Mouse (Mus musculus) limb, embryonic 12.5 days (tissue): ENCODE measurements at regions not wholly inside any gene's neighbourhood (a gene's known extent, or its start where the extent isn't known, plus 50 kb on each side); places are given as distances from the start of the nearest gene placed in this dataset.
"Not testable (repeated sequence)": the region's sequence is repeated elsewhere in the genome, so short reads cannot be mapped to it uniquely, and the experiment has no call there.

Experiments
- ATAC-seq: fragments of 200-750 bp; cut with Nextera tagmentation; 2 replicates; pipeline ENCODE4 v1.8.0; 2017; ENCODE audit warnings: low read depth, moderate TSS enrichment; ENCODE audit not compliant: insufficient number of reproducible peaks, insufficient read depth, low FRiP score, low TSS enrichment
- H3K27ac ChIP-seq: fragments of 300-500 bp; sonication (generic); 2 replicates; pipeline ENCODE4 v1.5.1; 2016; ENCODE audit warnings: mild to moderate bottlenecking, moderate library complexity
- H3K27me3 ChIP-seq: fragments of 300-500 bp; sonication (generic); 2 replicates; pipeline ENCODE4 v1.6.1; 2016; ENCODE audit warnings: mild to moderate bottlenecking, moderate library complexity
- H3K36me3 ChIP-seq: fragments of 300-500 bp; sonication (generic); 2 replicates; pipeline ENCODE4 v1.6.1; 2016; ENCODE audit warnings: mild to moderate bottlenecking, moderate library complexity
- H3K4me1 ChIP-seq: fragments of 300-500 bp; sonication (generic); replicated peaks from 2 replicates; pipeline ENCODE4 v1.6.1; 2016
- H3K4me2 ChIP-seq: fragments of 300-500 bp; sonication (generic); 2 replicates; pipeline ENCODE4 v1.6.1; 2016; ENCODE audit warnings: mild to moderate bottlenecking, moderate library complexity
- H3K4me3 ChIP-seq: fragments of 300-500 bp; sonication (generic); replicated peaks from 2 replicates; pipeline ENCODE4 v1.5.1; 2016; ENCODE audit warnings: mild to moderate bottlenecking
- H3K9ac ChIP-seq: fragments of 300-500 bp; sonication (generic); replicated peaks from 2 replicates; pipeline ENCODE4 v1.6.1; 2016; ENCODE audit warnings: mild to moderate bottlenecking, moderate library complexity
- H3K9me3 ChIP-seq: fragments of 300-500 bp; sonication (generic); 2 replicates; pipeline ENCODE4 v1.6.1; 2016; ENCODE audit warnings: mild to moderate bottlenecking, moderate library complexity
- WGBS: fragments of 180-500 bp; shearing (Covaris S2); methylation state at CpG from one replicate; pipeline ENCODE4 v1.1.7; 2016; 5-methylcytosine and 5-hydroxymethylcytosine counted together

DNA sequence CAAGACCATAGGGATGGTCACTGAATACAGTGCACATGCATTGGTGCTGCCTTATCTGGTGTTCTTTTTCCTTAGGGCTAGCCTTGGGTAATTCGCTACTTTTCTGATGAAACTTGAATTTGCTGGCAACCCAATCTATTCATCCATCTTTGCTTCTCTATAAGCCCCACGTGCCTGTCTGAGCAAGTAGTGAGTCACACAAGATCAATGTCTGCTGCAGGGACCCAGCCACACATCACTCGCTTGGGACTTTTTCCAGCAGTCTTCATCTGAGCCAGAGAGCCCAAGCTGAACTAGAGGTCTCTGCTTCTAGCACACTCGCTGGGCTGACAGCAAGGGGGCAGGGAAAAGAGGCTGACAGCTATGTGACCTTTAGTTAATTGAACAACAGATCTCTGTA lies 464.3 kb upstream of the Nmur2 start:
- no peak for ATAC-seq
- no peaks in the 10 kb centered on the region for H3K36me3 ChIP-seq
- 64% methylated on average over 4 of the region's 4 CpGs for WGBS
- no peak overlapping the region for H3K9ac ChIP-seq
- no peak overlapping the region for H3K4me3 ChIP-seq
- H3K9me3 ChIP-seq, result no peaks in the 10 kb centered on the region
- no peaks in the 10 kb centered on the region for H3K27me3 ChIP-seq
- H3K4me2 ChIP-seq, result no peak overlapping the region
- no peaks in the 10 kb centered on the region for H3K4me1 ChIP-seq
- no peak overlapping the region for H3K27ac ChIP-seq

DNA sequence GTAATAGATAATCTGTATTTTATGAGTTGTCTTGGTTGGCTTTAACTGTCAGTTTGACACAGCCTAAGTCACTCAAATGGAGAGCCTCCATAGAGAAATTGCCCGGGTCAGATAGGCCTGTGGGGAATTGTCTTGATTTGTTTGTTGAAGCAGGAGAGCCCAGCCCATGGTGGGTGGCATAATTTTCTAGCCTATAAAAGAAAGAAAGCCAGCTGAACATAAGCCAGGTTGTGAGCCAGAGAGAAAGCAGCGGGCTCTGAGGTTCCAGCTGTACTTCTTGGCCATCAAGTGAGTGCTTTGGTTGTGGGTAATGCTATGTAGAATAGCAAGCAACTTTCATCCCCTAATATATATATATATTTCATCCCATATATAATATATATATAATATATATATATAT lies 474.1 kb upstream of the Nmur2 start:
- 92% methylated on average over 2 of the region's 2 CpGs for WGBS
- H3K4me2 ChIP-seq, result no peak overlapping the region
- H3K27me3 ChIP-seq, result no peaks in the 10 kb centered on the region
- H3K9me3 ChIP-seq, result no peaks in the 10 kb centered on the region
- no peak for ATAC-seq
- no peaks in the 10 kb centered on the region for H3K36me3 ChIP-seq
- H3K4me3 ChIP-seq, result no peak overlapping the region
- no peaks in the 10 kb centered on the region for H3K4me1 ChIP-seq
- no peak overlapping the region for H3K27ac ChIP-seq
- no peak overlapping the region for H3K9ac ChIP-seq

DNA sequence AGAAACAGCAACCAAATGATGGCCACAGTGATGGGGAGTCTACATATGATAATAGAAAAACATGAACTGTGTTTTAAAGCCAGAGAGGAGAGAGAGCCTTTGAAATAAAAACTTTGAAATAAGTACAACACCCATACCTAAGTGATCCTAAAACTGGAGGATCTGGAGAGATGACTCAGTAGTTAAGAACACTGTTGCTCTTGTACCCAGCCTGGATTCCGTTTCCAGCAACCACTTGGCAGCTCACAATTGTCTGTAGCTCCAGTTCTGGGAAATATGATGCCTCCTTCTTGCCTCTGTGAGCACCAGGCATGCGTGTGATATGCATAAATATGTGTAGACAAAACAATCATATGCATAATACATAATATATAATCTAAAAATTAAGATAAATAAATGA lies 477.7 kb upstream of the Nmur2 start:
- no peak overlapping the region for H3K4me2 ChIP-seq
- no peak overlapping the region for H3K27ac ChIP-seq
- no peak overlapping the region for H3K9ac ChIP-seq
- no peak overlapping the region for H3K4me3 ChIP-seq
- WGBS, result 74% methylated on average over 2 of the region's 2 CpGs
- H3K27me3 ChIP-seq, result no peaks in the 10 kb centered on the region
- H3K36me3 ChIP-seq, result no peaks in the 10 kb centered on the region
- no peak for ATAC-seq
- no peaks in the 10 kb centered on the region for H3K4me1 ChIP-seq
- H3K9me3 ChIP-seq, result no peaks in the 10 kb centered on the region

DNA sequence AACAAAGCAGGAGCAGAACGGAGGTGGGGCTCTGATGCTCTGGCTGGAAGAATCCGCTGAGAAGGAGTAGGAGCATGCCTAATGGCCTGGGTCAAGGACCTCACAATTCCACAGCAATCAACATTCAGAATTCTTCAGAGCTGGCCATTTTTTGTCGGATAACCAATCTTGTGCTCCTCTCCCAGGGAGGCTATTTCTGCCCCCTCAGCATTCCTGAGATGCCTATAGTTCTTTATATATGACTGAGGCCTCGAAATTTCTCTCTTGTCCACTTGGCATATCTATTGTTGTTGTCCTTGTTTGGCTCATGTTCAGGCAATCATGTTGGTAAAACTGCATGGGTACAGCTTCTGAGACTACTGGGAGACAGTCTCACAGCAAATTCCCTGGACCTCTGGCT lies 460.5 kb upstream of the Gria1 start:
- Histone ChIP-seq H3K4me3 (no peak overlapping the region), H3K4me1 (no peaks in the 10 kb centered on the region), H3K27me3 (no peaks in the 10 kb centered on the region), H3K27ac (no peak overlapping the region), H3K9me3 (no peaks in the 10 kb centered on the region), H3K9ac (no peak overlapping the region), H3K4me2 (no peak overlapping the region), H3K36me3 (no peaks in the 10 kb centered on the region)
- WGBS, result 72% methylated on average over 4 of the region's 4 CpGs
- ATAC-seq, result no peak

DNA sequence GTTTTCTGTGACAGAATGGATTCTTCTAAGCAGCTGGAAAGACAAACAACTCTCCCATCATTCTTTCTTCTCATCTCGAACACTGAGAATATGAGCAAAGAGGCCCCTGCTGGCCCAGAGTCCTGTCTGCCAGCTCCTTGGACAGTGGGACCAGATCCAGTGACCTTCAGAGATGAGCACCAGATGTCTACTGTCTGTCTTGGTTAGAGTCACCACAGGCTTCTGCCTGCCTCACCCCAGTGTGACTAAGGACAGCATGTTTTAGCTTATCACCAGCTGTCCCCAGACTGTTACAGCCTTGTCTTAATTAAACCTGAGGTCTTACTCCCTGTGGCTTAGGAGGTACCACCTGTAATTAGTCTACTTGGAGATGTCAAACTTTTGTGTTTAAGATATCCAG lies 454.9 kb upstream of the Gria1 start:
- no peaks in the 10 kb centered on the region for H3K36me3 ChIP-seq
- ATAC-seq, result no peak
- H3K27ac ChIP-seq, result no peak overlapping the region
- no peak overlapping the region for H3K9ac ChIP-seq
- H3K4me3 ChIP-seq, result no peak overlapping the region
- no peak overlapping the region for H3K4me2 ChIP-seq
- WGBS, result 89% methylated on average over 1 of the region's 1 CpGs
- H3K4me1 ChIP-seq, result no peaks in the 10 kb centered on the region
- no peaks in the 10 kb centered on the region for H3K9me3 ChIP-seq
- no peaks in the 10 kb centered on the region for H3K27me3 ChIP-seq

DNA sequence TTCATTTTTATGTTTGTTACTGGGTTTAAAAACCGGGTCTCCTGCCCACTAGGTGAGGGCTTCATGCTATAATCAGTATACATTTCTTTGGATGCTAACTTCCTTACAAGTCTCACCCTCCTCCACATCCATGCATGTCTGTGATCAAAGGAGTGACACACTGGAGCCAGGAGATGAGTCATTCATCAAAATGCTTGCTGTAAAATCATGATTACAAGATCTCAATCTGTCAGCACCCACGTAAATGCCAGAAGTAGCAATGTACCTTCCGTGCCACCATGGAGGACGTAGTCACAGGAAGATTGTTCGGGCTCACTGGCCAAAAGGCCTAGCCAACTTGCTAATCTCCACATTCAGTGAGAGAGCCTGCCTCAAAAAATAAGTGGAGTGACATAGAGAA lies 431.2 kb upstream of the Gria1 start:
- Histone ChIP-seq H3K9me3 (no peaks in the 10 kb centered on the region), H3K4me2 (no peak overlapping the region), H3K27ac (no peak overlapping the region), H3K4me1 (no peaks in the 10 kb centered on the region), H3K27me3 (no peaks in the 10 kb centered on the region), H3K36me3 (no peaks in the 10 kb centered on the region), H3K4me3 (no peak overlapping the region), H3K9ac (no peak overlapping the region)
- WGBS, result 73% methylated on average over 5 of the region's 5 CpGs
- no peak for ATAC-seq

DNA sequence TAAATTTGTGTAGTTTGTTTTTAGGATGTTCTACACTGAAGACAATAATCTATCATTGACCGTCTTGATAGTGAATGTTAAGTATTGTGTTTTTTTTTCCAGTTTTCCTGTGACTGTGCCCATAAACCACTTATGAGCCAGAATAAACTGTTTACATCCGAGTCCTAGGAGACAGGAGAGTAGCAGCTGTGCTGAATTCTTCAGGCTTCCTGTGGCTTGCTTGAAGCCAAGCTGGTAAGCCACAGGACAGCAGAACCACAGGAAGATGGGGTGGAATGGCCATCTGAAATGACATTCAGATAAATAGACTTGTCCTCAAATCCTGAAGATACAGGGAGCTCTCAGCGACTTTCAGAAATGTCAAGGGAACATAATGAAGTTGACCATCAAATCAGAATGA lies 428.1 kb upstream of the Gria1 start:
- no peak overlapping the region for H3K9ac ChIP-seq
- no peak for ATAC-seq
- H3K4me3 ChIP-seq, result no peak overlapping the region
- H3K36me3 ChIP-seq, result no peaks in the 10 kb centered on the region
- no peaks in the 10 kb centered on the region for H3K27me3 ChIP-seq
- H3K4me2 ChIP-seq, result no peak overlapping the region
- 74% methylated on average over 3 of the region's 3 CpGs for WGBS
- H3K27ac ChIP-seq, result no peak overlapping the region
- H3K9me3 ChIP-seq, result no peaks in the 10 kb centered on the region
- no peaks in the 10 kb centered on the region for H3K4me1 ChIP-seq

DNA sequence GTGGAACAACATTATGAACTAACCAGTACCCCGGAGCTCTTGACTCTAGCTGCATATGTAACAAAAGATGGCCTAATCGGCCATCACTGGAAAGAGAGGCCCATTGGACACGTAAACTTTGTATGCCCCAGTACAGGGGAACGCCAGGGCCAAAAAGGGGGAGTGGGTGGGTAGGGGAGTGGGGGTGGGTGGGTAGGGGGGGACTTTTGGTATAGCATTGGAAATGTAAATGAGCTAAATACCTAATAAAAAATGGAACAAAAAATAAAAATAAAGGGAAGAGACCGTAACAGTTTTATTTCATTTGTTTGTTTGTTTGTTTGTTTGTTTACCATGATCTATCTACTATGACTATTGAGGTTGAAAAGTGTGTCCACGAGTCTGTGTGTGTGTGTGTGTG lies 417.8 kb upstream of the Gria1 start:
- not testable (repeated sequence) for H3K9me3 ChIP-seq, H3K27ac ChIP-seq, H3K4me3 ChIP-seq, H3K4me2 ChIP-seq, H3K27me3 ChIP-seq, H3K9ac ChIP-seq, H3K36me3 ChIP-seq, H3K4me1 ChIP-seq
- peak; percentile 79; the same call in 1 of the 2 replicates for ATAC-seq
- WGBS, result 90% methylated on average over 4 of the region's 6 CpGs

DNA sequence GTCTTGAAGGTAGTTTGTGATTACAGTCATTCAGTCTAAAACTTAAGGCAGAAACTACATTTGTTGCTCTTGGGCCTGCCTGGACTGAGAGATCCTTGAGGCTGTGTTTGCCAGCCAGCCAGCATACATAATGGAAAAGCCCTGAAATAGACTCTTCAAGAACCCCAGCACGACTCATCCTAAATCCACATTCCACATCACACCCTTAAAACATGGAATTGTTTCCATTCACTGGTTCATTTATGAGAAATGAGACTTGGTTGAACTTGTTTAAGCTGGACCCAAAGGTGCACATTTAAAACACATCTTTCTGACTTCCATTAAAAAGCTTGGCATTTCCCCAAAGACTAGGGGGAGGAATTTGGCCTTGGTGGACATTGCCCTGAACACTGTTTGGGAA lies 407.4 kb upstream of the Gria1 start:
- Histone ChIP-seq H3K9me3 (no peaks in the 10 kb centered on the region), H3K27me3 (no peaks in the 10 kb centered on the region), H3K36me3 (no peaks in the 10 kb centered on the region), H3K4me3 (no peak overlapping the region), H3K4me1 (no peaks in the 10 kb centered on the region), H3K4me2 (no peak overlapping the region), H3K27ac (no peak overlapping the region), H3K9ac (no peak overlapping the region)
- 85% methylated on average over 1 of the region's 1 CpGs for WGBS
- ATAC-seq, result no peak

DNA sequence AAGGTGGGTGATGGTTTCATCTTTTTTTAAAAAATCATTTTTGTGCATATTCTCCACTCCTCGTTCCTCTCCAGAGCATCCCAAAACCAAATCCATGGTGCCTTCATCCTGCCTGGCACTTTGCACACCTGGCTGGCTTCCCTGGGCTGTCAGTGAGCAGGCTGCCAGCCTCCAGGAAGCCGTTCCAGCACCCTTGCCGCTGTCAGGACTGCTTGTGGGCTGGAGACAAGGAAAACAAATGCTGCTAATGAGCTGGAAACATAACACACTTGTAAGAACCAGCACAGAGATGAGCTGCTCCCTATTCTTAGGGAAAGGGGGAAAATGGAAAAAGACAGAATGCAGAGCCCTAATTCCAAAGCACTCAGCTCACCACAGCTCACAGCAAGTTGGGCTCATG lies 383.5 kb upstream of the Gria1 start:
- ATAC-seq, result no peak
- H3K27ac ChIP-seq, result no peak overlapping the region
- no peaks in the 10 kb centered on the region for H3K36me3 ChIP-seq
- H3K27me3 ChIP-seq, result no peaks in the 10 kb centered on the region
- 73% methylated on average over 3 of the region's 3 CpGs for WGBS
- H3K4me3 ChIP-seq, result no peak overlapping the region
- H3K4me2 ChIP-seq, result no peak overlapping the region
- no peaks in the 10 kb centered on the region for H3K9me3 ChIP-seq
- H3K9ac ChIP-seq, result no peak overlapping the region
- H3K4me1 ChIP-seq, result no peaks in the 10 kb centered on the region

DNA sequence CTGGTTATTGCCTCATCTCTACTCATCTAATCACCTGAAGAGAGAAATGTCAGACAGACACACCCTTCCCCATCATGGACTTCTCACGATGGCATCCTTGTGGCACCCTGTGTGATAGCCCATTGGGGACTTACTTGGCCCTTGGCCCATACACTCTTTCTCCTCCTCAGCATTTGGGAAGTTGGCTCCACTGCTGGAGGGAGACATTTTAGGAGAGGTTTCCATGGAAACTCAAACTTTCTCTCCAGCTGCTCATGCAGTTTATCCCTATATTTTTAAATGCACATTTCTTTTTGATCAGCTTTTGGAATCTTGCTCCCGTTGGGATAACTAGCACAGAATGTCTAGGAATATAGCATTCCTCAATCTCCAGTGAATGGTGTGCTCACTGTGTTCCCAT lies 377.7 kb upstream of the Gria1 start:
- H3K4me1 ChIP-seq, result no peaks in the 10 kb centered on the region
- no peak overlapping the region for H3K27ac ChIP-seq
- H3K4me3 ChIP-seq, result no peak overlapping the region
- WGBS, result 77% methylated on average over 2 of the region's 2 CpGs
- H3K4me2 ChIP-seq, result no peak overlapping the region
- H3K9me3 ChIP-seq, result no peaks in the 10 kb centered on the region
- no peaks in the 10 kb centered on the region for H3K27me3 ChIP-seq
- H3K9ac ChIP-seq, result no peak overlapping the region
- no peaks in the 10 kb centered on the region for H3K36me3 ChIP-seq
- no peak for ATAC-seq

DNA sequence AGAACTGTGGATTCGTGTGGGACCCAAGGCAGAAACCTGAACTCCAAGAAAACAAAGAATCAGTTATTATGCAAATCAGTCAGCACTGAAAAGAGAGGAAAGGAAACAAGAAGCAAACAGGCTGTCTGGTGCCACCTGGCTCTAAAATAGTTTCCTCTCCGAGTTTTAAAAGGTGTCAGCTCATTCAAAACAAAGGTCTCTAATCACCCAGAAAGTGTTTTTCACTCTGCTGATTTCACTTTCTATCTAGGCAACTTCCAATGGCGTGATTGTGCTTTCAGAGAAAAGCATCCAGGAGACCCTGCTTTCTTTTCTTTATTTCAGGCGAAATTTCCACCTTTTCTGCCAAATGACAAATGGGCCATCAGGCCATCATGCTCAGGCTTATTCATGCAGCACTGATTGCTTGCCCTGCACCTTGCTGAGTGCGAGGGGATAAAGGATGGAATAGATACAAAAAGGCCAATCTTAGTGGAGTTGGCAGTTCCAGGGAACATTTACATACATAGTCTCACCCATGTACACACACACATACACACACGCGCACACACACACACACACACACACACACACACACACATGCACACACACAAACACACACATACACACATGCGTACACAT lies 374.5 kb upstream of the Gria1 start:
- Histone ChIP-seq H3K27ac (no peak overlapping the region), H3K4me3 (no peak overlapping the region), H3K36me3 (no peaks in the 10 kb centered on the region), H3K9me3 (no peaks in the 10 kb centered on the region), H3K4me2 (no peak overlapping the region), H3K27me3 (no peaks in the 10 kb centered on the region), H3K4me1 (no peaks in the 10 kb centered on the region), H3K9ac (no peak overlapping the region)
- WGBS, result 69% methylated on average over 8 of the region's 8 CpGs
- ATAC-seq, result no peak
